Mouse (Mus musculus): ENCODE results near the gene Zfp575. TPM values are rescaled to one million over a fixed set of nuclear protein-coding genes. Genes with fewer than 3 reads are reported as not detected.
"Not testable (repeated sequence)": the region's sequence is repeated elsewhere in the genome, so short reads cannot be mapped to it uniquely, and the experiment has no call there.

Zfp575 gene
- 0.44 and 0.83 TPM in 2 replicates for polyA plus RNA-seq (2012; rRNA removed)

DNA sequence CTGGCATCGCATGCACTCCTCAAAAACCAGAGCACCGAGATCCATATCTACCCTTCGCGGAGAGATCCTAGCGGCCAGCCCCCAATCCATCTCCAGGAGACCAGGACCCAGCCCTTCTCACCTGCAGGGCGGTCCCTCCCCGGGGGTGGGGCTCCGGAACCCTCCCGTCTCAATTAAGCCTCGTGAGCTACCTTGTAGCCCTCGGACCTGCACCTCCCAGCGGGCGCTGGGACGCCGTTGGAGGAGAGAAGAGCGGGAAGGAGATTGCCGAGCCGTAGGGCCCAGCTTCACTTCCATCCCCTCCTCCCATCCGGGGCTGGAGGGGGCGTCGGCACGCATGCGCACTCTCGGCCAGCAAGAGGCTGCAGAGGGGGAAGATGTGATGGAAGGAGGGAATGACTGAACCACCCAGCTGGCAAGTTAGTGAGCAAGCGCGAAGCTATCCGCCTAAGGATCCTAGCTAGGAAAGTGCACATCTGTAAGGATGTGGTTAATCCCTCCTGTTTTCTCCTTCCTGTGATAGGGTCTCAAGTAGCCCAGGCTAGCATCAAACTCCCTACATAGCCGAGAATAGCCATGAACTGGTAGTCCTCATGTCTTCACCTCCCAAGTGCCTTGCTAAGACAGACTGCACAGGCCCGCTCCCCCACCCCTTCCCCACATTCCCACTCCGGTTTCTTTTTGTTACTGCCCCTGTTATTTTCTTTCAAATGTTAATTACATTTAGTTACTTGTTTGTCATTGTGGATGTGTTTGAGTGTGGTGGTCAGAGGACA lies at the start of gene Zfp575, which contains the start of gene Ethe1:
TSS of gene Zfp575 (minus strand) at position 312 of the 776 bp plus-strand sequence.
TSS of gene Ethe1 (plus strand) at position 214 of the 776 bp plus-strand sequence.
- DNase-seq (ENCODE audit: low spot score), result no peak

- no peak for DNase-seq (ENCODE audit: low spot score)
Observed at GRCm38 (mm10) chr7:24637046-24637445, 49.6 kb upstream of the Zfp575 start.

GRCm38 (mm10) chr7:24636264-24636663 lies 48.8 kb upstream of the Zfp575 start, which contains the start of gene Lypd3:
Gene Lypd3 (plus strand): TSS chr7:24636550.
- DNase-seq (ENCODE audit: low spot score), result peak; percentile 59

DNA sequence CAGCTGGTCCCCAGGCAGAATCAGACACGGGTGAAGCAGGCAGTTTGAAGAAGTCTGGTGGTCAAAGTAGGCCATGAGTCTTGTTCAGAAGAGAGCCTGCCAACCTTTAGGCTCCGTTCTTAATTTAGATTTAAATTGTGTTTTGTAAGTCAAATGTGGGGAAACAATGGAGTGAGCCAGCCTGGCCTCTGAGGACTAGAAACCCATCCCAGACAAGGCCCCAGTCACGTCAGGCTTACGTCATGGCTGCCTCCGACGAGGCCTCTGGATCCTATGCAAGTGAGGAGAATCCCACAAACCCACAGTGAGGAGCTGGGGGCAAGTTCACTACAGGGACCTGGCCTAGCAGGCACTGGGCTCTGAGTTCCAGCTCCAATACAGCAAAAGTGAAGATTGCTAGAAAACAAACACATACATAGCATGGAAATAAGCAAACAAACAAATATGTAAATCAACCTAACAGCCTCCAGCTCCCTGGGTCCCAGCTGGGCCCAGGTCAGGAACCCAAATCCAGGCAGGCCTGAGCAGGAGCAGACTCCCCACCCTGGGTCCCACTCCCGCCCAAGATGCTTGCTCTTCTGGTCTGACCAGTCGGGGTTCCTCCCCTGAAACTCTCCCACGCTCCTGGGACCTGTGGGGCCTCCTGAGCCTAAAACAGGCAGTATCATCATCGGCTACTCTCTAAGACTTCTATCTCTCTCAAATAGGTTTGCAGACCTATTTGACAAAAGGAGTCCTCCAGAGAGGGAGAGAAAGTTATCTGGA lies 42.9 kb upstream of the Zfp575 start:
- peak; percentile 54 for DNase-seq (ENCODE audit: low spot score)

GRCm38 (mm10) chr7:24629672-24630071 lies 42.2 kb upstream of the Zfp575 start:
- DNase-seq (ENCODE audit: low spot score), result no peak

DNA sequence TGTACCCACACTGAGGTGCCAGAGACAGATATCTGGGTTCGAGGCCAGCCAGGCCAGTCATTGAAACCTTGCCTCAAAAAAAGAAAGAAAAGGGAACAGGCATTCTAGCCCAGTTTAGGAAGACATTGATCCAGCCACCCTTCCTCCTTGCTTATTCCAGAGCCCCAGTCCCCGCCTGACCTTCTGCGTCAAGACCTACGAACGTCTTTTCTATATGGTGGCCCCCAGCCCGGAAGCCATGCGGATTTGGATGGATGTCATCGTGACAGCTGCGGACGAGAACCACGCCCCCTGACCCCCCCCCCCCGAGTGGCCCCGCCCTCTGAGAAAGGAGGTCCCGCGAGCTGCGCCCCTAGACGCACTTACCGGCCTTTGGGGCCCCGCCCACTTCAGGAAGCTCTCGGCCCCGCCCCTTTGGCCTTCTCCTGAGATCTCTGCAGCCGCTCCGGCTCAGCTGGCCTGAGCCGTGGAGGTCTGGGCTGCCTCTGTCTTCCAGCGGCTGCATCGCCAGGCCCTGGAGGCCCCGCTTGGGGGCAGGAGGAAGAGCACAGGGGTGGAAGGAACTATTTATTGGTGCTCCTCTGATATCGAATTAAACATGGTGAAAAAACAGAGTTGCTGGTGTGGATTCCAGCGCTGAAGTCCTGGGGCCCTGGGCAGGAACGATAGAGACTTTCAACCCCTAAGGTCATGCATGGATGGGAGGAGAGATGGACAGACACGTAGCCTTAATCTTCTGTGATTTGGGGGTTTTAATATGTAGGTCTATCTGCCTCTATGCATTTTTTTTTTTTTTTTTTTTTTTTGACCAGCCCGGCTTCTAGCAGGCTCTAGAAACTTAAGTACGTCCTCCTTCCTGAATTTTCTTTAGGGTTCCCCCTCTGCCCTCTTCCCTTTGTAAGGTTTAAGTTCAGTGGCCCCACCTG lies 41.5 kb upstream of the Zfp575 start:
- DNase-seq (ENCODE audit: low spot score), result peak; percentile 67

DNA sequence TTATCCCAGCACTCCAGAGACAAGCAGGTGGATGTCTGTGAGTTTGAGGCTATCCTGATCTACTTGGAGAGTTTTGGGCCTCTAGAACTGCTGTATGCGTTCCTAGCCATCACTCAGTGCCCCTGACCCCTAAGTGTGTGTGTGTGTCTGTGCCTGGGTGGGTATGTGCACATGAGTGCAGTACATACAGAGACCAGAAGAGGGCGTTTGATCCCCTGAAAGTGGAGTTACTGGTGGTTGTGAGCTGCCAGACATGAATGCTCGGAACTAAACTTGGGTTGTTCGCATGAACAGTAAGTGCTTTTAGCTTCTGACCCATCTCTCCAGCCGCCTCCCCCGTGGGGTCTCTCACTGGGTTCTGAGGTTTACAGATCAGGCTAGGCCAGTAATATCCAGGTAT lies 35.5 kb upstream of the Zfp575 start:
- no peak for DNase-seq (ENCODE audit: low spot score)

GRCm38 (mm10) chr7:24621193-24621592 lies 33.8 kb upstream of the Zfp575 start:
- no peak for DNase-seq (ENCODE audit: low spot score)

GRCm38 (mm10) chr7:24619671-24620397 lies 32.4 kb upstream of the Zfp575 start:
- no peak for DNase-seq (ENCODE audit: low spot score)

DNA sequence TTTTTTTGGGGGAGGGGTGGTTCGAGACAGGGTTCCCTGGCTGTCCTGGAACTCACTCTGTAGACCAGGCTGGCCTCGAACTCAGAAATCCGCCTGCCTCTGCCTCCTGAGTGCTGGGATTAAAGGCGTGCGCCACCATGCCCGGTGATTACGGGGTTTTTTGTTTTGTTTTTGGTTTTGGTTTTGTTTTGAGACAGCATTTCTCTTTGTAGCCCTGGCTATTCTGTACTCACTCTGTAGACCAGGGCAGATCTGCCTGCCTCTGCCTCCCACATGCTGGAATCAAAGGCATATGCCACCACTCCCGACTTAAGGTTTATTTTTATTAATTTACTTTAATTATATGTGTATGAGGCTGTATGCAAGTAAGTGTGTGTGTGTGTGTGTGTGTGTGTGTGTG lies 30.9 kb upstream of the Zfp575 start:
- not testable (repeated sequence) for DNase-seq (ENCODE audit: low spot score)

DNA sequence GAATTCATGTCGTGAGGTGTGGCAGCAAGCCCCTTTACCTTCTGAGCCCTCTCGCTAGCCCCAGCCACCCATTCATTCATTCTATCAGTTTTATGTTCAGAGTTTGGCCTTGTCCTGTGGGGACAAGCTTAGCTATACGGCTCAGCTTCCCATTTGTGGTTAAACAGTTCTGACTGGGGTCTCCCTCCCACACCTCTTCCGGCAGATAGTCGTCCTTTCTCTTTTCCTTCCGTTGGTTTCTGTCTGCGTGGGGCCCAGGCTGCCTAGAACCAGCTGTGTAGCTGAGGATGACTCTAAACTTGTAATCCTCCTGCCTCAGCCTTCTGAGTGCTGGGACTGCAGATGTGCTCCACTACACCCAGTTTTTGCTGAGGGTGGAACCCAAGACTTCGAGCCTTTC lies 30.3 kb upstream of the Zfp575 start:
- DNase-seq (ENCODE audit: low spot score), result no peak

GRCm38 (mm10) chr7:24614816-24615215 lies 27.4 kb upstream of the Zfp575 start:
- DNase-seq (ENCODE audit: low spot score), result no peak

- DNase-seq (ENCODE audit: low spot score), result no peak
Observed at GRCm38 (mm10) chr7:24612308-24612910, 25.0 kb upstream of the Zfp575 start.

- DNase-seq (ENCODE audit: low spot score), result no peak
Observed at GRCm38 (mm10) chr7:24611709-24612108, 24.3 kb upstream of the Zfp575 start.

DNA sequence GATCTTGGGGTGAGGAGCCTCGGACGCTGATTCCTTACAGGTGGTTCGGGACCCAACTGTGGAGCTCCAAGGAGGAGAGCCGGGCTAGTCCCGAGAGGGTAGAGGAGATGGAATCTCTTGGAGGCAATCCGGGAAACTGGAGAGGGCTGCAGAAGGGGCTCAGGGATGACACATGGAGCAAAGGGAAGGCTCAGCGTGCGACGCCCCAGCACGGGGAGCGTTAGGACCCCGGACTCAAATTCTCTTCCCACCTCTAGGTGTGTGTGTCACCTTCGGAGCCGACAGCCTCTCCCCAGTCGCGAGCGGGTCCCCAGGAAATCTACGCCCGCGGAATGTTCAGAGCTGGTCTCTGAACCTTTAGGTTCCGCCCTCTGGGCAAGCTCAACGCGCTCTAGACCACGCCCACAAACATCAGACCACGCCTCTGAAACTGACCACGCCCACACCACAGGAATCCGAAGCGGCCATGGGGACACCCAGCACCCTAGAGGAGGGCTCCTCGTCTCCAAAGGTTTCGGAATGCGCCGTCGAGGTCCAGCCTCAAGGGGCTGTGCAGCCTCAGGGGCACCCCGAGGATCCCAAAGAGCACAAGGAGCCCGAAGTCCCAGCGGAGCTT lies 23.5 kb upstream of the Zfp575 start:
- peak; percentile 80 for DNase-seq (ENCODE audit: low spot score)

GRCm38 (mm10) chr7:24610144-24610878 lies 22.9 kb upstream of the Zfp575 start, which contains the start of gene Phldb3:
Gene Phldb3 (plus strand): TSS chr7:24610763.
- peak; percentile 63 for DNase-seq (ENCODE audit: low spot score)

- no peak for DNase-seq (ENCODE audit: low spot score)
Observed at GRCm38 (mm10) chr7:24608561-24608960, 21.1 kb upstream of the Zfp575 start.

DNA sequence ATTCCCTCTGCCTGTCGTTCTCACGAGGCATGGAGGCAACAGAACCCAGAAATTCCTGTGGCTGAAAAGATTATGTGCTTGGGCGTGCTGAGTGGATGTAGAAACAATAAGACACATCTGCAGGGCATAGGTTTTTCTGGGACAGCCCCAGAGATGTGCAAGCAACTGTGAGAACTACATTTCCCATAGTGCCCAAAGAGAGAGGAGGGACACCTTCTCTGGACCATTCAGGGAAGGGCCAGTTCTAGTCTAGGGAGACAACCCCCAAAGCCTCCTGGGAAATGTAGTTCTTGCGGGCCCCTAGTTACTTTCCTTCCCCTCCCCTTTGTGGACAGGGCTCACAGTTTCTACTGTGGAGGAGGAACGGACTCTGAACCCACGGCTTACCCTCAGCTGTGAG lies 20.6 kb upstream of the Zfp575 start:
- DNase-seq (ENCODE audit: low spot score), result no peak

DNA sequence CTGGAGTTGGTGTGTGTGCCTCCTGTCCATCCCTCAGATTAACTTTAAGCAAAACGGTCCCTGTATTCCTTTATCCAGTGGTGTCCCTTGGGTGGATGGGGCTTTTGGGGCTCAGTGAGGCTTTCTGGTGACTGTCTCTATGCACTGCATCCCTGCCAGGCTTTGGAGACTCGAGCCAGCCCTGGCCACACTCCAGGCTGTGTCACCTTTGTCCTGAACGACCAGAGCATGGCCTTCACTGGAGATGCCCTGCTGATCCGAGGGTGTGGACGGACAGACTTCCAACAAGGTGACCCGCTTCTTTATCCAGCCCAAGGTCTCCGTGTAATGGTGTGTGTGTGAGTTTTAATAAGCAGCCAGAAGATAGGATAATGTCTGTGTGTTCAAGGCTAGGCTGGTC lies 18.6 kb upstream of the Zfp575 start:
- DNase-seq (ENCODE audit: low spot score), result no peak

All from urinary bladder, adult 2 months (tissue).